Mouse (Mus musculus): ENCODE data around the gene C87436. TPM values are rescaled to one million over a fixed set of nuclear protein-coding genes. Genes with fewer than 3 reads are reported as not detected.

Gene C87436
- polyA plus RNA-seq, 1 experiment: 16.6 TPM

DNA sequence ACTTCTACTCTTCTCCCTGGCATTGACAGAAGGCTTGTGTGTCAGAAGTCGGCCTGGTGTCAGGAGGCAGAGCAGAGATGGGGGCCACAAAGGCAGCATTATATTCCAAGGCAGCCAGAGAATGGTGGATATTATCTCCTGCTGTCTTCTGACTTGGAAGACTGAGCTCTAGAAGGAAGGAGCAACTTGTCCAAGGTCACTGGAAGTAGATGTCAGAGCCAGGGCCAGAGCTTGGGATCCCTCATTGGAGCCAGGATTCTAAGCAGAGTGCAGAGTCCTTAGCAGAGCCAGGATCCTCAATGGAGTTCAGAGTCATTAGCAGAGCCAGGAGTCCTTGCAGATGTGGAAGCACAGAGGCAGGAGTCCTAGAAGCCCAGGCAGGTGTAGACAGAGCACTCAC is 77.8 kb downstream of the C87436 start:
- no peak overlapping the region for H3K4me3 ChIP-seq (ENCODE audit: insufficient read depth, low read length)
- peaks cover 14% of the 10 kb centered on the region for H3K4me1 ChIP-seq (ENCODE audit: control insufficient read depth, insufficient read depth, low read length)
- H3K27ac ChIP-seq (ENCODE audit: insufficient read depth, low read depth, low read length): no peak overlapping the region
- TF ChIP-seq CTCF (IDR thresholded peaks at IDR 0.05; ENCODE audit: low read depth, low read length): no peak
- no peak for TF ChIP-seq POLR2A (IDR thresholded peaks at IDR 0.05; ENCODE audit: borderline replicate concordance, low read depth, low read length)

DNA sequence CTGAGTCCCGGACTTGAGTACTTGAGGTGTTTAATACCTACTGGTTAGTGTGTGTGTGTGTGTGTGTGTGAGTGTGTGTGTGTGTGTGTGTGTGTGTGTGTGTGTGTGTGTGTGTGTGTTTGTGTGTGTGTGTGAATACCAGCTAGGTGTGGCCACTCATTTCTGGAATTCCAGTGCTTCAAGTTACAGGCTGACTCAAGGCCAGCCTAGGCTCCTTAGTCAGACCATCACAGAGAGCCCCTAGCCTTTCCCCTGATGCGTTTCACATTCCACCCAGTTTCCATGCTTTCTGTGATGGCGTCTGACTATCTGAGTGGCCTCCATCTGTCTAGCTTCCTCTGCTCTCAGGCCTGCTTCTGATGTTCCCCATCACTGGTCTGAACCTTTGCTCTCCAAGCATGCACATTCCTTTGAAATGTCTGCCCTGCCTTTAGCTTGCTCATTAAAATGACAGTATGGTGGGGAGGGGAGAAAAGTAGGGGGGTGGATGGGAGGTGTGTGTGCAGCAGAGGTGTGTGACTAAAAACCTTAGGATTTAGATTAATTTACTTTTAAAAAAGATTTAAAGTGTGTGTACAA is 81.7 kb downstream of the C87436 start:
- TF ChIP-seq CTCF (IDR thresholded peaks at IDR 0.05; ENCODE audit: low read depth, low read length) (no peak), POLR2A (IDR thresholded peaks at IDR 0.05; ENCODE audit: borderline replicate concordance, low read depth, low read length) (no peak)

DNA sequence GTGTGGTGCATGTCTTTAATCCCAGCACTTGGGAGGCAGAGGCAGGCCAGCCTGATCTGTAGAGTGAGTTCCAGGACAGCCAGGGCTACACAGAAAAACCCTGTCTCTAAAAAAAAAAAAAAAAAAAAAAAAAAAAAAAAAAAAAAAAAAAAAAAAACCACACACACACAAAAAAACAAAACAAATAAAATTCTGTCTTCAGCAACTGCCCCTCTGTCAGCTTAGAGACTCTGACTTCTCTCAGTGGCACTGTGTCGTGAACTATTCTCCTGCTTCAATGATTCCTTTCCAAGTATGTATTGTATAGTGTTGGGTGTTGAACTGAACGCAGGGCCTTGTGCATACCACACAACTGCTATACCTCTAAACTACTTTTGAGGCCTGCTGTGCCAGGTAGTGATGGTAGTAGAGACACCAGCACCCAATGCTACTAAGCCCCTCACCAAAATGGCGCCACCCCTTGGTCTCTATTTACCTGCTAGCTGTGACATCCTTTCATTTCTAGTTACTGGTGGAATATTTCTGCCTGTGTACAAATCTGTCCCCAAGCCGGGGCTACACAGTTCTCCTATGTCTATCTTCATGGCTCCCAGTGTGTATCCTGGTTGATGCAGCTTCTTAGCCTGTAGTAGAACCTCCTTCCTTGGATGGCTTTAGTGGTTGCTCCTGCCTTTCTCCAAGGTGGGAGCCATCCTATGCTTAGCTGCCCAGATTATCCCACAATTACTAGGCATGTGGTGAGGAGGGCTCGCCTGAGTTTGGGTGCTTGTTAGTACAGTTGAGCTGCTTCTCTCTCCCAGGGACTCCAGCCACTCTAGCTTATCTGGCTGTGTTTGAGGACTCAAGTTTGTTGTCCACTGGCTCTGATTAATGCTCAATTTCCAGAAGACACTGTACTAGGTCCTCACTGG is 84.1 kb downstream of the C87436 start:
- H3K27ac ChIP-seq (ENCODE audit: insufficient read depth, low read depth, low read length): no peak overlapping the region
- no peak overlapping the region for H3K4me3 ChIP-seq (ENCODE audit: insufficient read depth, low read length)

More for the DNA sequence above, 81.7 kb downstream of the C87436 start:
- Histone ChIP-seq H3K27ac (ENCODE audit: insufficient read depth, low read depth, low read length) (no peak overlapping the region), H3K4me3 (ENCODE audit: insufficient read depth, low read length) (no peak overlapping the region), H3K4me1 (ENCODE audit: control insufficient read depth, insufficient read depth, low read length) (peaks cover 14% of the 10 kb centered on the region)

More for the DNA sequence above, 84.1 kb downstream of the C87436 start:
- no peak for TF ChIP-seq CTCF (IDR thresholded peaks at IDR 0.05; ENCODE audit: low read depth, low read length)
- no peak for TF ChIP-seq POLR2A (IDR thresholded peaks at IDR 0.05; ENCODE audit: borderline replicate concordance, low read depth, low read length)
- peaks cover 9% of the 10 kb centered on the region for H3K4me1 ChIP-seq (ENCODE audit: control insufficient read depth, insufficient read depth, low read length)

Other genes with a start within 250 kb of the C87436 start
- gene Tgfa, start 243.2 kb upstream of the C87436 start, polyA plus RNA-seq (2012; ENCODE audit: insufficient read depth, insufficient read length, missing spikeins): not detected in 2 replicates
- gene Fam136a, start 72.7 kb upstream of the C87436 start, polyA plus RNA-seq (2012; ENCODE audit: insufficient read depth, insufficient read length, missing spikeins): 11.0 and 13.2 TPM in 2 replicates
- gene Snrpg, start 67.1 kb upstream of the C87436 start, polyA plus RNA-seq (2012; ENCODE audit: insufficient read depth, insufficient read length, missing spikeins): 122 and 159 TPM in 2 replicates
- gene Pcyox1, start 41.2 kb upstream of the C87436 start, polyA plus RNA-seq (2012; ENCODE audit: insufficient read depth, insufficient read length, missing spikeins): 98.9 and 99.9 TPM in 2 replicates
- 49.7 and 67.7 TPM in 2 replicates for gene Tia1, start 34.2 kb upstream of the C87436 start, polyA plus RNA-seq (2012; ENCODE audit: insufficient read depth, insufficient read length, missing spikeins)
- not detected in 2 replicates for gene Gm44790, start 11.7 kb upstream of the C87436 start, polyA plus RNA-seq (2012; ENCODE audit: insufficient read depth, insufficient read length, missing spikeins)
- gene Pcbp1, start 87.9 kb downstream of the C87436 start, polyA plus RNA-seq (2012; ENCODE audit: insufficient read depth, insufficient read length, missing spikeins): 177 and 185 TPM in 2 replicates
- gene Asprv1, start 189.8 kb downstream of the C87436 start, polyA plus RNA-seq (2012; ENCODE audit: insufficient read depth, insufficient read length, missing spikeins): not detected in 2 replicates
- 19.1 and 25.3 TPM in 2 replicates for gene Mxd1, start 230.8 kb downstream of the C87436 start, polyA plus RNA-seq (2012; ENCODE audit: insufficient read depth, insufficient read length, missing spikeins)
- gene Snrnp27, start 246.1 kb downstream of the C87436 start, polyA plus RNA-seq (2012; ENCODE audit: insufficient read depth, insufficient read length, missing spikeins): 63.4 and 72.7 TPM in 2 replicates